Mouse (Mus musculus) forebrain, postnatal 0 days (tissue): Measurements from ENCODE around the gene Ttll4. TPM values are rescaled to one million over a fixed set of nuclear protein-coding genes. Genes with fewer than 3 reads are reported as not detected.

Experiments
- ATAC-seq: fragments of 200-750 bp; cut with Nextera tagmentation; 2 replicates; pipeline ENCODE4 v1.8.0; 2017; ENCODE audit warnings: mild to moderate bottlenecking, moderate library complexity
- DNase-seq: peaks from one replicate; pipeline ENCODE4 v3.0.0-alpha.2; 2015
- H3K27ac ChIP-seq: fragments of 300-500 bp; sonication (generic); 2 replicates; pipeline ENCODE4 v1.5.1; 2014; ENCODE audit warnings: low read depth, mild to moderate bottlenecking, antibody characterized with exemption, low read length, moderate library complexity, mixed read lengths
- H3K27me3 ChIP-seq: fragments of 300-500 bp; sonication (generic); 2 replicates; pipeline ENCODE4 v1.6.1; 2014; ENCODE audit warnings: mild to moderate bottlenecking, low read length, mixed read lengths; ENCODE audit not compliant: insufficient read depth
- H3K36me3 ChIP-seq: fragments of 300-500 bp; sonication (generic); 2 replicates; pipeline ENCODE4 v1.6.1; 2014; ENCODE audit warnings: mild to moderate bottlenecking, moderate library complexity; ENCODE audit not compliant: insufficient read depth
- H3K4me1 ChIP-seq: fragments of 300-500 bp; sonication (generic); 2 replicates; pipeline ENCODE4 v1.6.1; 2014; ENCODE audit warnings: antibody characterized with exemption; ENCODE audit not compliant: insufficient read depth
- H3K4me2 ChIP-seq: fragments of 300-500 bp; sonication (generic); 2 replicates; pipeline ENCODE4 v1.6.1; 2014; ENCODE audit warnings: low read depth, mild to moderate bottlenecking, moderate library complexity
- H3K4me3 ChIP-seq: fragments of 300-500 bp; sonication (generic); 2 replicates; pipeline ENCODE4 v1.5.1; 2014; ENCODE audit warnings: low read depth, low read length, mixed read lengths
- H3K9ac ChIP-seq: fragments of 300-500 bp; sonication (generic); 2 replicates; pipeline ENCODE4 v1.6.1; 2014; ENCODE audit warnings: mild to moderate bottlenecking
- H3K9me3 ChIP-seq: fragments of 300-500 bp; sonication (generic); 2 replicates; pipeline ENCODE4 v1.6.1; 2016; ENCODE audit warnings: low read length
- CTCF ChIP-seq: sonication (generic); IDR thresholded peaks from 2 replicates; pipeline ENCODE4 v1.5.1; 2016; ENCODE audit warnings: antibody characterized with exemption, control low read depth, low read depth
- WGBS: fragments of 180-500 bp; shearing (Covaris S2); extraction: QIAGEN DNeasy Blood & Tissue Kit; methylation state at CpG from one replicate; pipeline ENCODE4 v1.1.7; 2014; 5-methylcytosine and 5-hydroxymethylcytosine counted together
- polyA plus RNA-seq: library from polyadenylated mRNA; unstranded; fragments of >200 nt; fragmentation: Nextera tagmentation; extraction: Ambion mirVana; gene quantifications from 2 replicates; pipeline ENCODE4 v1.2.1, GENCODE M21; 2015
- total RNA-seq: library from RNA; depleted of rRNA; stranded (reverse); fragments of >200 nt; gene quantifications from 2 replicates; pipeline ENCODE4 v1.2.3, GENCODE M21; 2014; rRNA removed

The Ttll4 gene
- total and polyA plus RNA-seq, 2 experiments from 2014 or later, result 4.5 to 31.3 TPM

GRCm38 (mm10) chr1:74749301-74749700, 87.8 kb downstream of the Ttll4 start:
- no peak for TF ChIP-seq CTCF
- Histone ChIP-seq H3K4me2 (no peak overlapping the region), H3K27ac (no peak overlapping the region), H3K4me1 (no peaks in the 10 kb centered on the region), H3K27me3 (peaks cover 11% of the 10 kb centered on the region), H3K9ac (no peak overlapping the region), H3K36me3 (no peaks in the 10 kb centered on the region), H3K4me3 (no peak overlapping the region), H3K9me3 (no peaks in the 10 kb centered on the region)
- WGBS, result 75% methylated on average over 7 of the region's 7 CpGs
- DNase-seq (no peak), ATAC-seq (no peak)

- H3K27me3 ChIP-seq, result peaks cover 11% of the 10 kb centered on the region
- H3K9me3 ChIP-seq, result no peaks in the 10 kb centered on the region
- no peaks in the 10 kb centered on the region for H3K36me3 ChIP-seq
- no peak overlapping the region for H3K4me3 ChIP-seq
- no peak for TF ChIP-seq CTCF
- ATAC-seq, result no peak
- DNase-seq, result no peak
- H3K9ac ChIP-seq, result no peak overlapping the region
- no peak overlapping the region for H3K4me2 ChIP-seq
- H3K27ac ChIP-seq, result no peak overlapping the region
- H3K4me1 ChIP-seq, result no peaks in the 10 kb centered on the region
- WGBS, result 48% methylated on average over 4 of the region's 4 CpGs
These were observed 89.1 kb downstream of the Ttll4 start for GRCm38 (mm10) chr1:74750683-74751082.

- Histone ChIP-seq H3K9me3 (no peaks in the 10 kb centered on the region), H3K4me2 (no peak overlapping the region), H3K4me1 (no peaks in the 10 kb centered on the region), H3K27ac (no peak overlapping the region), H3K4me3 (no peak overlapping the region), H3K27me3 (peaks cover 11% of the 10 kb centered on the region), H3K36me3 (no peaks in the 10 kb centered on the region), H3K9ac (no peak overlapping the region)
- TF ChIP-seq CTCF, result no peak
- WGBS, result 83% methylated on average over 8 of the region's 8 CpGs
- no peak for ATAC-seq
- DNase-seq, result no peak
These were observed 90.6 kb downstream of the Ttll4 start for GRCm38 (mm10) chr1:74752150-74752549.

GRCm38 (mm10) chr1:74752833-74753232, 91.3 kb downstream of the Ttll4 start:
- peaks cover 11% of the 10 kb centered on the region for H3K27me3 ChIP-seq
- DNase-seq (no peak), ATAC-seq (no peak)
- no peak overlapping the region for H3K27ac ChIP-seq
- 94% methylated on average over 3 of the region's 3 CpGs for WGBS
- H3K36me3 ChIP-seq, result no peaks in the 10 kb centered on the region
- TF ChIP-seq CTCF, result no peak
- H3K9me3 ChIP-seq, result no peaks in the 10 kb centered on the region
- no peak overlapping the region for H3K9ac ChIP-seq
- no peak overlapping the region for H3K4me3 ChIP-seq
- no peaks in the 10 kb centered on the region for H3K4me1 ChIP-seq
- H3K4me2 ChIP-seq, result no peak overlapping the region

Other genes starting within 250 kb of the Ttll4 start
- gene Cnot9, start 155.7 kb upstream of the Ttll4 start, total RNA-seq, result 32.2 and 39.1 TPM in 2 replicates
- 49.0 and 52.3 TPM in 2 replicates for gene Cnot9, start 155.7 kb upstream of the Ttll4 start, polyA plus RNA-seq
- gene Plcd4, start 118.9 kb upstream of the Ttll4 start, total RNA-seq, result 5.3 and 5.8 TPM in 2 replicates
- gene Plcd4, start 118.9 kb upstream of the Ttll4 start, polyA plus RNA-seq, result 3.4 and 6.0 TPM in 2 replicates
- 30.2 and 32.8 TPM in 2 replicates for gene Usp37, start 117.5 kb upstream of the Ttll4 start, total RNA-seq
- 11.8 and 17.6 TPM in 2 replicates for gene Usp37, start 117.5 kb upstream of the Ttll4 start, polyA plus RNA-seq
- gene Zfp142, start 73.5 kb upstream of the Ttll4 start, total RNA-seq, result 8.6 and 12.1 TPM in 2 replicates
- gene Zfp142, start 73.5 kb upstream of the Ttll4 start, polyA plus RNA-seq, result 5.0 and 6.3 TPM in 2 replicates
- gene Bcs1l, start 73.5 kb upstream of the Ttll4 start, total RNA-seq, result 15.8 and 18.4 TPM in 2 replicates
- 13.8 and 16.5 TPM in 2 replicates for gene Bcs1l, start 73.5 kb upstream of the Ttll4 start, polyA plus RNA-seq
- 62.2 and 68.3 TPM in 2 replicates for gene Rnf25, start 60.3 kb upstream of the Ttll4 start, total RNA-seq
- gene Rnf25, start 60.3 kb upstream of the Ttll4 start, polyA plus RNA-seq, result 41.3 and 47.7 TPM in 2 replicates
- gene Stk36, start 60.3 kb upstream of the Ttll4 start, total RNA-seq, result 11.6 and 13.6 TPM in 2 replicates
- 6.0 and 12.2 TPM in 2 replicates for gene Stk36, start 60.3 kb upstream of the Ttll4 start, polyA plus RNA-seq
- 1.3 and 1.6 TPM in 2 replicates for gene Cyp27a1, start 51.8 kb downstream of the Ttll4 start, total RNA-seq
- 1.5 and 1.6 TPM in 2 replicates for gene Cyp27a1, start 51.8 kb downstream of the Ttll4 start, polyA plus RNA-seq
- 0.23 TPM in 1 of 2 replicates, not detected in the other for gene Prkag3, start 87.5 kb downstream of the Ttll4 start, total RNA-seq
- gene Prkag3, start 87.5 kb downstream of the Ttll4 start, polyA plus RNA-seq, result not detected in 2 replicates
- gene Wnt6, start 110.1 kb downstream of the Ttll4 start, total RNA-seq, result 6.1 and 7.2 TPM in 2 replicates
- 3.8 and 4.6 TPM in 2 replicates for gene Wnt6, start 110.1 kb downstream of the Ttll4 start, polyA plus RNA-seq
- 0.15 and 0.19 TPM in 2 replicates for gene Wnt10a, start 129.8 kb downstream of the Ttll4 start, total RNA-seq
- 0.21 and 0.23 TPM in 2 replicates for gene Wnt10a, start 129.8 kb downstream of the Ttll4 start, polyA plus RNA-seq
- gene Cdk5r2, start 193.2 kb downstream of the Ttll4 start, total RNA-seq, result 24.2 and 27.2 TPM in 2 replicates
- 9.7 and 10.0 TPM in 2 replicates for gene Cdk5r2, start 193.2 kb downstream of the Ttll4 start, polyA plus RNA-seq
- gene Fev, start 223.7 kb downstream of the Ttll4 start, total RNA-seq, result not detected in 2 replicates
- not detected in 2 replicates for gene Fev, start 223.7 kb downstream of the Ttll4 start, polyA plus RNA-seq
- not detected in 2 replicates for gene Cryba2, start 231.4 kb downstream of the Ttll4 start, total RNA-seq
- gene Cryba2, start 231.4 kb downstream of the Ttll4 start, polyA plus RNA-seq, result not detected in 2 replicates